Mouse (Mus musculus): ENCODE measurements around the gene Atpif1.
"Not testable (repeated sequence)": the region's sequence is repeated elsewhere in the genome, so short reads cannot be mapped to it uniquely, and the experiment has no call there.

Gene Atpif1
- long read RNA-seq, experiment 1, transcript Atpif1-201 (3 exons, 539 nt) = major isoform, 446 of 476 reads
- long read RNA-seq, experiment 1, partial matches to known transcripts = 0 of 476 reads
- long read RNA-seq, experiment 1, other reads (novel, unspliced or antisense) = 26 of 476 reads
- long read RNA-seq, experiment 2, transcript Atpif1-201 (3 exons, 539 nt) = major isoform, 467 of 510 reads
- long read RNA-seq, experiment 2, transcript Atpif1-202 (2 exons, 1,014 nt) = minor isoform, 6 of 510 reads
- long read RNA-seq, experiment 2, partial matches to known transcripts = 0 of 510 reads
- long read RNA-seq, experiment 2, other reads (novel, unspliced or antisense) = 34 of 510 reads

- intact Hi-C loops (cut with DNase I) = no loop called here
These were observed at the start of gene Atpif1 for GRCm38 (mm10) chr4:132532981-132533916. Atpif1 (minus strand) TSS chr4:132533659.

DNA sequence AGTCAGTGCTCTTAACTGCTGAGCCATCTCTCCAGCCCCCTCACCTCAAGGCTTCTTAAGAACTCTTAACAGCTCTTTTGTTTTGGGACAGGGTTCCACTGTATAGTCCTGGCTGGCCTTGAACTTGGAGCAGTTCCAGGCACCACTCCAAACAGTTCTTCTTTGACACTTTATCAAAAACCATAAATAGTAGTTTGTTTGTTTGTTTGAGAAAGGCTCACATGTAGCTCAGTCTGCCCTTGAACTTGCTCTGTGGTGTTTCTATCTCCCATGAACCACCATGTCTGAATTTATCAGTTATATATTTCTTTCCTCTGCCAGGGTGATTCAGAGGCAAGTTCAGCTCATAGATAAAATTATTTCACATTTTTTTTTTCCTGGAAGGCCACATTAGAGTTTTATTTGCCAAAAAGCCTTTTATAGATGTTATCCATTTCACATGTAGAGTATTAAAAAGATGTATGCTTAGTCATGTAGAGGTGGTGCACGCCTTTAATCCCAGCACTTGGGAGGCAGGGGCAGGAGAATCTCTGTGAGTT, 41.4 kb upstream of the Atpif1 start:
- intact Hi-C loops (cut with DNase I) = no loop called here

DNA sequence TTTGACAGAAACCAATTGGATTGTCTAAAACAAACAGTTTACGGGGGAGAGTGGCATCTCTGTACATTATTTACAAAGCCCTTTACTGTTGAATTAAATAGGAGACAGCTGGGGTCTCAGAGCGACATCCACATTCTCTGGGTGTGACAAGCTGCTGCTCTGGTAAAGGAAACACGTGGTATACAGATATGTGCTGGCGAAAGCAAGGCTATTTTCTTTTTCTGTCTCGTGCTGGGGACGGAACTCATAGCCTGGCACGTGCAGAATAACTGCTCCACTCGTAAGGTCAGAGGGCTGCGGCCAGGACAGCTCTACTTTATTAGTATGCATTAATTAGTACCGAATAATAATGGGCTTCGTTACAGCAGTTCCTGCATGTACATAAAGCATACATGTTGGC, 39.9 kb upstream of the Atpif1 start:
- intact Hi-C loops (cut with DNase I) = no loop called here

GRCm38 (mm10) chr4:132571190-132571589, 37.7 kb upstream of the Atpif1 start:
- intact Hi-C loops (cut with DNase I) = no loop called here

DNA sequence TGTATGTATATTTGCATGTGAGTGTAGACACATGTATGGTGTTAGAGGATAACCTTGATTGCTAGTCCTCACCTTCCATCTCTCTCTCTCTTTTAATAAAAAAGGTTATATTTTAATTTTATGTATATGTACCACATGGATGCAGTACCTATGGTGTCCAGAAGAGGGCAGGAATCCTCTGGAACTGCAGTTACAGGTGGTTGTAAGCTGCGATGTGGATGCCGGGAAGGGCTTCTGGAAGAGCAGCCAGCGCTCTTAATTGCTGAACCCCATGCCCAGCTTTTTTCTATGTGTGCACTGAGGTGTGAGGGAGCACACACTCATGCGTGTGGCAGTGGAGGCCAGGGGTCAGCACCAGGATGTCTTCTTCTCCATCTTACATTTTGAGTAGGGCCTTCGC, 35.7 kb upstream of the Atpif1 start:
- intact Hi-C loops (cut with DNase I) = no loop called here

DNA sequence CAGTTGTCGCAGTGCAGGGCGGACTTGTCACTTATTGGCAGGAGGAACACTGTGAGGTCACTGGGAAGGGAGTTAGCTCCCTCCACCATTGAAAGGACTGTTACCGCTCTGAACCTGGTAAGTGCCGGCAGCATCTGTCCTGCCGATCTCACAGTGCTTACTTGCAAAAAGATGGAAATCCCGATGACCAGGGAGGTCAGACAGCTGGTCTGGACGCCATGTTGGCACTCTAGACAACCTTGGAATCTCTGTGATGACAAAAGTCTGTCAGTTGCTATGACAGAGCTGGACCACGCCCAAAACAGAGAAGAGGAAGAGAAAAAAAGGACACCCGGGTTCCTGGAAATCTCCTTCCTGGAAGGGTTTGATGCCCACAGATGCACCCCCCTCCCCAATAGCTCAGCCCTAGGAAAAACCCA, 33.9 kb upstream of the Atpif1 start:
- intact Hi-C loops (cut with DNase I) = no loop called here

- intact Hi-C loops (cut with DNase I) = no loop called here
These were observed 31.8 kb upstream of the Atpif1 start for GRCm38 (mm10) chr4:132565089-132565747.

GRCm38 (mm10) chr4:132563965-132564364, 30.5 kb upstream of the Atpif1 start, which contains the start of gene Ptafr:
Ptafr (plus strand) TSS chr4:132564067.
- intact Hi-C loops (cut with DNase I) = no loop called here

DNA sequence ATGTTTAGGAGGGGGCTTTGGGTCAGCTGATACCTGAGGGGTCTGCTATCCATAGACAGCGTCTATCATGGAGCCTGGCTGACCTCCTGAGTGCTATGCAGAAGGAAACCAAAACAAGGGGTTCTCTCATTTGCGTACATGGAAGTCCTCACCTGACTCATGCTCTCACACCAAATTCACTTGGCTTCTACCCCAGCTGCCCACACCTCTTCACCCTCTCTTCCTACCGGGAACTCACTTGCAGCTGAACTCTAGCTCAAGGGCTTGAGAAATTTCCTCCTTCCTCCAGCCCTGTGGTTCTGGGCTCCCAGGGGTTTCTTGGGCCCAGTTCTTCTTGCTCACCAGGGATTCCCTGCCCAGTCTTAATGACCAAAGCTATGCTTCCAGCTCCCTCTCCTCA, 29.8 kb upstream of the Atpif1 start:
- intact Hi-C loops (cut with DNase I) = no loop called here

- intact Hi-C loops (cut with DNase I) = not testable (repeated sequence)
These were observed 22.1 kb upstream of the Atpif1 start for GRCm38 (mm10) chr4:132555550-132555949.

GRCm38 (mm10) chr4:132554653-132555052, 21.2 kb upstream of the Atpif1 start:
- intact Hi-C loops (cut with DNase I) = no loop called here

GRCm38 (mm10) chr4:132554221-132554620, 20.8 kb upstream of the Atpif1 start:
- intact Hi-C loops (cut with DNase I) = no loop called here

GRCm38 (mm10) chr4:132545851-132546250, 12.4 kb upstream of the Atpif1 start:
- intact Hi-C loops (cut with DNase I) = loop anchor here (2.0 to 10.0 kb wide), 3 partner anchors 91 to 379 kb away; partner anchors contain the start of gene Fam76a

DNA sequence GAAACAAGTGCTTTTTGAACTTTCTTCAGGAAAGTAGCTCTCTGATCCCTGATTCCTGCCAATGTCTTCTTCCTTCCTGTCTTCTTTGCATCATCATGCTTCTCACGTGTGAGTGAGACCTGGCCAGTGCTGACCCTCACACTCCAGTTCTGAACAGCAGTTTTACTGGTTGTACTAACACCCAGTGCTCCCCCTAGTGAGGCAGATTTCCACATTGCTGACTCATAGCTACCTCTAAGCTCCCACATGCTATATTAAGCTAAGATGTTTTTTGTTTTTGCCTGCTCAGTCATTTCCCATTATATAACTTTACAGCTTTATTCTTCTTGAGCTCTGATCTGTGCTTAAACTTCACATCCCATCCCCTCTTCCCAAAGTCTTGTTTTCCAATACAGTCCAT, 9.3 kb upstream of the Atpif1 start:
- intact Hi-C loops (cut with DNase I) = loop anchor here (10.0 kb wide), 1 partner anchor 382 kb away; the partner anchor contains the start of gene Fam76a

DNA sequence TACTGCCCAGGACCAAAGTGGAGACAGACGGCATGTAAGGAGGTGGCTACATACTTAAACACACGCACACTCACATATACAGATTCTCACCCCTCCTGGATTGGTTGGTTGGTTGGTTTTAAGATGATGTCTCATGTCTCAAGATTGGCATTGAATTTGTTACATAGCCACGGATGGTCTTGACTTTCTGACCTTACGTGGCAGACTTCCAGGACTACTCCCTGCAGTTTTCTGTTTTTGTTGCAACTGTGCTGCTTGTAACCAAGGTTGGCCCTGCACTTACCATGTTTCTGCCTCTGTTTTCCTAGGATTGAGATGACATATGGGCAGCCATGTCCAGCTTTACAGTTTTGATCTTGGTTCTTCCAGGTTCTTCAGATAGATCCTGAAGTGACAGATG, 8.0 kb upstream of the Atpif1 start:
- intact Hi-C loops (cut with DNase I) = loop anchor here (10.0 kb wide), 1 partner anchor 383 kb away; the partner anchor contains the start of gene Fam76a

GRCm38 (mm10) chr4:132539481-132539880, 6.0 kb upstream of the Atpif1 start:
- intact Hi-C loops (cut with DNase I) = no loop called here

GRCm38 (mm10) chr4:132535406-132536121, 2.1 kb upstream of the Atpif1 start, which contains the start of gene Dnajc8:
Dnajc8 (plus strand) TSS chr4:132535550.
- intact Hi-C loops (cut with DNase I) = no loop called here

GRCm38 (mm10) chr4:132532496-132532895, 963 bp downstream of the Atpif1 start:
- intact Hi-C loops (cut with DNase I) = no loop called here

DNA sequence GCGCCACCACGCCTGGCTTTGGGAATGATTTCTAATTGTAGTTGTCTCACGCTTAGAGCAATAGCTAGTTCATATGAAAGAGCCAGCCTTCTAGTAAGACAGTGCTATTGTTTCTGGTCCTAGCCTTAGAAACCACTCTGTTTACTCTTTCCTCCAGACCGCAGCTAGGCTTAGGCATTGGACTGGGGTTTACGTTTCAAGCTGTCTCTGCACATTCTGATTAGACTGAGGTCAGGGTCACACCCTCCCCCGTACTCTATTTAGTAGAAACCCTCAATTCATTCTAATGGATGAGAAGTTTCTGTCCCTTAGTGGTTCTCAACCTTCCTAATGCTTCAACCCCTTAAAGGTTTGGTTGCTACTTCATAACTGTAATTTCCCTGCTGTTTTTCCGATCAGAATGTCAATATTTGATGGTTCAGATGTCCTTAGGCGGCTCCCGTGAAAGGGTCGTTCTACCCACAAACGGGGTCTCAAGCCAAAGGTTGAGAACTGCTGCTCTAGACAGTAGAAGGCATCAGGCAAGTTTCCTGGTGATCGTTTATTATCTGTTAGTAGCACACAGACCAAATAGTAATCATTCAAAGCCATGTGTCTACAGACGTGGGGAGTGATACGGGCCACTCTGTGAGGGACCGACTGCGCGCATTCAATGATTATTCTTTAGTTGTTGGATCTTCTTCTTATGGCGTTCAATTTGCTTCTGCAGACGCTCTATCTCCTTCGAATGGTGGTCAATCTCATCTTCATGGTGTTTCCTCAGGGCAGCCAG, 3.2 kb downstream of the Atpif1 start:
- intact Hi-C loops (cut with DNase I) = no loop called here

DNA sequence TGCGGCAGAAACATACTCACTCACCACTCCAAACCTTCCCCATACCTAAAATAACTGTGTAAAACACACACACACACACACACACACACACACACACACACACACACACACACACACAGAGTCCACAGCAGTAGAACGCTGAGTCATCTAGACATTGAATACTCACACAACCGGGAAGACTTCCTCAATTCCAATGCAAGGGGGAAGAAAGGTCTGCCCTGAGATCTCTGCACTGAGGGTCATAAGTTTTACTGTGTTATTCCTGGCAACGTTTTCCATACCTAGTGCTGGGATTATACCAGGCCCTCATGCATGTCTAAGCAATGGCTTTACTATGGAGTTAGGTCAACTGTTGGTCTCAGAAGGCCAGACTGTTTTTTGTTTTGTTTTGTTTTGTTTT, 4.1 kb downstream of the Atpif1 start:
- intact Hi-C loops (cut with DNase I) = no loop called here

Measured in adrenal gland (tissue).